Mouse (Mus musculus): ENCODE data around the gene Ak2. TPM values are rescaled to one million over a fixed set of nuclear protein-coding genes. Genes with fewer than 3 reads are reported as not detected.

The Ak2 gene
- total RNA-seq, 1 experiment, result 177 TPM

DNA sequence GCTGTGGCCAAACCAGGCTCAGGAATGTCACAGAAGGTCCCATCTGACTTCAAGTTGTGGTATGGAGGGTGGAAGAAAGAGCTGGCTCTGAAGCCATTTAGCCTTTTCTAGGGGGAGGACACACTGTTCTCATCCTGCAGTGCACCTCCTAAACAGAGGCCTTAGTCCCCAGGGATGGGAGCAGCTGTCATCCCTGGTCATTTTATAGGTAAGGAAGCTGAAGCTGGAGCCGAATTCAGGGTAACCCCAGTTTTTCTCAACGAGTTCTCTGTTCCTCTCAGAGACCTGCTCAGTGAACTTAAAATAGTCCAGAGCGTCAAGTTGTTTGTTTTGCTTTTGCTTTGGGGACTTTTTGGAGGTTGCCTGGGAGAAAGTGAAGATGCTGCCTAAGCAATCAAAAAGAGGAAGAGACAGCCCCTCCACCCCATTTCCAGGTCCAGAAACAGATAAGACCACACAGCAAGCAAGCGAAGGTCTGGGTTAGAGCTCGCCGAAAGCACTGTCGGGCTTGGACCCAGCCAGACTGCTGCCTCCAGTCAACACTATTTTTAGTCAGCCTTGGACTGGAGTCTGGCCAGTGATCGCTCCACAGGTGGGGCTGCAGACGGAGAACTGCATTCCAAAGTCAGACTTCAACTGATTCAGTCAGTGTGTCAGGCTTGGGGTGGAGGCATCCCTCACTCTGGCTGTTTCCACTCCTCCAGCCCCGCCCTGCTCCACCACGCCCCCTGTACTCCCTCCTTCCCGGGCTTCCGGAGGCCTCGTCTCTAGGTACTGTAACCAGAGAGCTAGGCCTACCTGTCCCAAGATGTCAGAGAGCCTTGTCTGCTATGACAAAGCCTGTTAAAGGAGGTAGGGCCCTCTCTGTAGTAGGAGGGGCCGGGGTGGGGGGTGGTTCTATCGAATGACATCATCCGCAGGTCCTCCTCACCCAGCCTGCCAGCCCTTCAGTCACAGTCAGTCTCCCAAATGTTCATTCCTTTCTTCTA is 41.5 kb downstream of the Ak2 start:
- TF ChIP-seq MAFK (IDR thresholded peaks at IDR 0.05; ENCODE audit: insufficient read depth, low read depth, low read length), result no peak
- TF ChIP-seq ZC3H11A (IDR thresholded peaks at IDR 0.05; ENCODE audit: borderline replicate concordance, low read depth, low read length), result no peak
- no peak for TF ChIP-seq ZNF384 (IDR thresholded peaks at IDR 0.05; ENCODE audit: low read depth, low read length)
- TF ChIP-seq CHD2 (IDR thresholded peaks at IDR 0.05; ENCODE audit: low read depth, low read length), result no peak
- TF ChIP-seq HCFC1 (IDR thresholded peaks at IDR 0.05; ENCODE audit: borderline replicate concordance, insufficient read depth, low read length), result no peak
- in situ Hi-C loops (cut with MboI; ENCODE audit: low sequenced_read_pairs in 2 of 2, unreplicated experiment in 2 of 2), result no loop called here
- DNase-seq (ENCODE audit: low read depth, low spot score), result peak; percentile 86
- Histone ChIP-seq H3K4me1 (ENCODE audit: control insufficient read depth in 2 of 2, insufficient read depth in 2 of 2, low read length in 2 of 2, poor library complexity in 1 of 2) (peaks cover 9 to 25% of the 10 kb centered on the region in 2 experiments; a peak in 3 of 4 replicates), H3K36me3 (ENCODE audit: control insufficient read depth, insufficient read depth, low read length, poor library complexity, severe bottlenecking) (no peaks in the 10 kb centered on the region), H3K9ac (ENCODE audit: insufficient read depth, low read depth, low read length, poor library complexity, severe bottlenecking) (no peak overlapping the region), H3K9me3 (ENCODE audit: control insufficient read depth, insufficient read depth, low read depth, low read length) (no peaks in the 10 kb centered on the region), H3K27ac (ENCODE audit: insufficient read depth, low read depth, low read length, poor library complexity, severe bottlenecking) (no peak overlapping the region), H3K4me3 (ENCODE audit: insufficient read depth in 1 of 2, low read depth in 1 of 2, low read length in 2 of 2, poor library complexity in 1 of 2, severe bottlenecking in 1 of 2) (no peak overlapping the region)

DNA sequence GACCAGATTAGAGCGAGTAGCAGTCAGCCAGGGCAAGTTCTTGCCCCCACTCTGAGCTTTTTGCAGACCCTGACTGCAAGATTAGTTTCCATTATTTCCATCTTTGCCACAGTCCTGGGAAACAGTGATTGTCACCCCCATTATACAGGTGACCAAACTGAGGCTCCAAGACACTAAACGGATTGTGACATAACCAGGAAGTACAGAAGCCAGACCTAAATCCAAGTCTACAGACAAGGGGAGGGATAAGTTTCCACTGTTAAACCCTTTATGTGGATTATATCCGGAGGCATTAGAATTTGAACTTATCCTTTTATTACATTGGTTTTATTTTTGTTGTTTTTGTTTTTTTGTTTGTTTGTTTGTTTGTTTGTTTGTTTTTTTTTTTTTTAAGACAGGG is 42.5 kb downstream of the Ak2 start:
- in situ Hi-C loops (cut with MboI; ENCODE audit: low sequenced_read_pairs in 2 of 2, unreplicated experiment in 2 of 2), result no loop called here
- Histone ChIP-seq H3K27ac (ENCODE audit: insufficient read depth, low read depth, low read length, poor library complexity, severe bottlenecking) (no peak overlapping the region), H3K9me3 (ENCODE audit: control insufficient read depth, insufficient read depth, low read depth, low read length) (no peaks in the 10 kb centered on the region), H3K9ac (ENCODE audit: insufficient read depth, low read depth, low read length, poor library complexity, severe bottlenecking) (no peak overlapping the region), H3K36me3 (ENCODE audit: control insufficient read depth, insufficient read depth, low read length, poor library complexity, severe bottlenecking) (no peaks in the 10 kb centered on the region), H3K4me1 (ENCODE audit: control insufficient read depth in 2 of 2, insufficient read depth in 2 of 2, low read length in 2 of 2, poor library complexity in 1 of 2) (peaks cover 9 to 25% of the 10 kb centered on the region in 2 experiments; a peak in 3 of 4 replicates), H3K4me3 (ENCODE audit: insufficient read depth in 1 of 2, low read depth in 1 of 2, low read length in 2 of 2, poor library complexity in 1 of 2, severe bottlenecking in 1 of 2) (no peak overlapping the region)
- DNase-seq (ENCODE audit: low read depth, low spot score), result no peak
- TF ChIP-seq ZNF384 (IDR thresholded peaks at IDR 0.05; ENCODE audit: low read depth, low read length) (no peak), CHD2 (IDR thresholded peaks at IDR 0.05; ENCODE audit: low read depth, low read length) (no peak), HCFC1 (IDR thresholded peaks at IDR 0.05; ENCODE audit: borderline replicate concordance, insufficient read depth, low read length) (no peak), MAFK (IDR thresholded peaks at IDR 0.05; ENCODE audit: insufficient read depth, low read depth, low read length) (no peak), ZC3H11A (IDR thresholded peaks at IDR 0.05; ENCODE audit: borderline replicate concordance, low read depth, low read length) (no peak)

DNA sequence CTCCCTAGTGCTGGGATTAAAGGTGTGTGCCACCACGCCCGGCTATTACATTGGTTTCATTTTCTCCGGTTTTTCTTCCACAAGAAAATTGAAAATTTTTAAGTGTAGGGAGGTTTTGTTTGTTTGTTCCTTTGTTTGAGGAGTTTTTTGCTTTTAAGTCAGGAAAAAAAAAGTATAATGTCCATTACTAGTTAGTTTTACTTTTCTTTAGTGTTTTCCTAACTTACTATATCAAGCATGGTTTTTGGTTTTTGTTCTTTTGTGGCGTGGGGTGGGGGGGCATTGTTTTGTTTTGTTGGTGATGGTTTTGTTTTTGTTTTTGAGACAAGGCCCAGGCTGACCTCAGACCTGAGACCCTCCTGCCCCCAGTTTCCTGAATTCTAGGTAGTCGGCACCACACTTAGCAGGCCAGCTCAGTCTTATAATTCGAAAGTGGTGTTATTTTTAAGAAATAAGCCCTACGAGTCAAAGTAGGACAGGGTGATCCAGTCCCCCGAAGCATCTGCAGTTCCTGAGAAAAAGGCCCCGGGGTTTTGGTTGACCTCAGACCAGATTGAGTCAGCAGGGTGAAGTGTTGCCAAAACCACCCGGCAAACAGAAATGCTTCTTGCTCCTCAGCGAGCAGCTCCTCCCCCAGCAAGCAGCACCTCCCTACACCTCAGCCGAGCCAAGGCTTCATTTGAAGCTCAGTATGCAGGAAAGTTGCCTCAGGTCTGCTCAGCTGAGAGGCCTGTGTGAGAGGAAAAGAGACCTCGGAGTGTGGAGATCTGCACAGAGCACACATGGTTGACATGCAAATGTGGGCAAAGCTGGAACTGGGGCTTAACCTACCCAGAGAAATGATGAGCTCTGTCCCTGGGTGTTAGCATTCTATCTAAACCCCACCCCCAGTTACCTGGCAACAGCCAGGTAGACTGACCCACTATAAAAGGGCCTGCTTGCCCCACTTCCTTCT is 43.2 kb downstream of the Ak2 start:
- in situ Hi-C loops (cut with MboI; ENCODE audit: low sequenced_read_pairs in 2 of 2, unreplicated experiment in 2 of 2), result no loop called here
- peak overlapping the region; percentile 17; the same call in 1 of the 2 replicates for H3K27ac ChIP-seq (ENCODE audit: insufficient read depth, low read depth, low read length, poor library complexity, severe bottlenecking)
- H3K9ac ChIP-seq (ENCODE audit: insufficient read depth, low read depth, low read length, poor library complexity, severe bottlenecking), result no peak overlapping the region
- no peaks in the 10 kb centered on the region for H3K9me3 ChIP-seq (ENCODE audit: control insufficient read depth, insufficient read depth, low read depth, low read length)
- H3K4me3 ChIP-seq (ENCODE audit: insufficient read depth in 1 of 2, low read depth in 1 of 2, low read length in 2 of 2, poor library complexity in 1 of 2, severe bottlenecking in 1 of 2), result no peak overlapping the region
- no peaks in the 10 kb centered on the region for H3K36me3 ChIP-seq (ENCODE audit: control insufficient read depth, insufficient read depth, low read length, poor library complexity, severe bottlenecking)
- DNase-seq (ENCODE audit: low read depth, low spot score), result no peak
- no peak for TF ChIP-seq CHD2 (IDR thresholded peaks at IDR 0.05; ENCODE audit: low read depth, low read length)
- TF ChIP-seq MAFK (IDR thresholded peaks at IDR 0.05; ENCODE audit: insufficient read depth, low read depth, low read length), result no peak
- TF ChIP-seq HCFC1 (IDR thresholded peaks at IDR 0.05; ENCODE audit: borderline replicate concordance, insufficient read depth, low read length), result no peak
- TF ChIP-seq ZC3H11A (IDR thresholded peaks at IDR 0.05; ENCODE audit: borderline replicate concordance, low read depth, low read length), result no peak
- no peak for TF ChIP-seq ZNF384 (IDR thresholded peaks at IDR 0.05; ENCODE audit: low read depth, low read length)
- peaks cover 9 to 25% of the 10 kb centered on the region in 2 experiments; a peak in 3 of 4 replicates for H3K4me1 ChIP-seq (ENCODE audit: control insufficient read depth in 2 of 2, insufficient read depth in 2 of 2, low read length in 2 of 2, poor library complexity in 1 of 2)

GRCm38 (mm10) chr4:129035851-129036445 is 44.2 kb downstream of the Ak2 start:
- no peak overlapping the region for H3K4me3 ChIP-seq (ENCODE audit: insufficient read depth in 1 of 2, low read depth in 1 of 2, low read length in 2 of 2, poor library complexity in 1 of 2, severe bottlenecking in 1 of 2)
- TF ChIP-seq HCFC1 (IDR thresholded peaks at IDR 0.05; ENCODE audit: borderline replicate concordance, insufficient read depth, low read length) (no peak), CHD2 (IDR thresholded peaks at IDR 0.05; ENCODE audit: low read depth, low read length) (no peak), ZNF384 (IDR thresholded peaks at IDR 0.05; ENCODE audit: low read depth, low read length) (no peak), ZC3H11A (IDR thresholded peaks at IDR 0.05; ENCODE audit: borderline replicate concordance, low read depth, low read length) (no peak), MAFK (IDR thresholded peaks at IDR 0.05; ENCODE audit: insufficient read depth, low read depth, low read length) (no peak)
- H3K4me1 ChIP-seq (ENCODE audit: control insufficient read depth in 2 of 2, insufficient read depth in 2 of 2, low read length in 2 of 2, poor library complexity in 1 of 2), result peaks cover 9 to 25% of the 10 kb centered on the region in 2 experiments; a peak in 3 of 4 replicates
- no peak overlapping the region for H3K9ac ChIP-seq (ENCODE audit: insufficient read depth, low read depth, low read length, poor library complexity, severe bottlenecking)
- H3K9me3 ChIP-seq (ENCODE audit: control insufficient read depth, insufficient read depth, low read depth, low read length), result no peaks in the 10 kb centered on the region
- H3K27ac ChIP-seq (ENCODE audit: insufficient read depth, low read depth, low read length, poor library complexity, severe bottlenecking), result 0 out of 2 replicates have a peak overlapping the region, but pooled peaks have one; percentile 11
- H3K36me3 ChIP-seq (ENCODE audit: control insufficient read depth, insufficient read depth, low read length, poor library complexity, severe bottlenecking), result no peaks in the 10 kb centered on the region
- in situ Hi-C loops (cut with MboI; ENCODE audit: low sequenced_read_pairs in 2 of 2, unreplicated experiment in 2 of 2), result no loop called here
- no peak for DNase-seq (ENCODE audit: low read depth, low spot score)
